Mouse (Mus musculus) T-helper 17 cell (primary cell): ENCODE measurements at regions not wholly inside any gene's neighbourhood (a gene's known extent, or its start where the extent isn't known, plus 50 kb on each side); places are given as distances from the start of the nearest gene placed in this dataset.

Experiments
- in situ Hi-C, 2 experiments: fragments of 300-600 bp; cut with MboI, MseI; formaldehyde crosslinking; loops; 1 replicate in 1 of 2; 2 replicates in 1 of 2; pipeline ENCODE4 v1.15.1; 2025; ENCODE audit warnings: high pct_unique_total_duplicates in 2 of 2

DNA sequence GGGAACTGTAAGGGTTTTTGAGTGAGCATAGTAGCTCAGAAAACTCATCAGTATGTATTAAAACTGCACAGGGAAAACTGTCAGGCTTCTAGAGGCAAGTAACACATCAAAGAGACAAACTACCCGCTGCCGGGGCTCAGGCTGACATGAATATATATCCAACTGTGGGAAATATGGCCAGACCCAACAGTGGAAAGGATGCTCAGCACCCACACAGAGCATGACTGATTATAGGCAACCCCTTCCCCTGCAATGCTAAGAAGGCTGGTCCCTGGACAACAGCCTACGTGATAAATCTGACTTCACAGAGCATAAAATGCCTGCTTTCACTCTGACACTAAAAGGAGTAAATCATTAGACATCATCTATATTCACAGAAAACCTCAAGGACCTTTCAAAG, 324.3 kb upstream of the Nrsn1 start:
- in situ Hi-C loops, result no loop called here

DNA sequence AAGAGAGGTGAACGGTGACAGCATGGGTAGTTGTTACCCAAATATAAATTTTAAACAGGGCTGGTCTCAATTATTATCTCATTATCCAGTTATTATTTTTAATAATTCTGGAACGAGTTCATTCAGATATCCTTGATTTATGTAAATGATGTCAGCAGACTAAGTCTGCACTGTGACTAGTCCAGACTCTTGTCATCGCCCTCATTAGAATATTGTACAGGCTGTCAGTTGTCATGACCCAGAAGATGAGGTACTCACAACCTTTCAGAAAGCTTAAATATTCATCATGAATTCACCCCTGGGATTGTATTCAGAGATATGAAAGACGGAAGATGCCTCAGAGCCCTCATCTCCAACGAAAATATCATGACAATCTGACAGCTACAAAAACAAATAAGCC, 300.3 kb upstream of the Nrsn1 start:
- in situ Hi-C loops, result no loop called here

DNA sequence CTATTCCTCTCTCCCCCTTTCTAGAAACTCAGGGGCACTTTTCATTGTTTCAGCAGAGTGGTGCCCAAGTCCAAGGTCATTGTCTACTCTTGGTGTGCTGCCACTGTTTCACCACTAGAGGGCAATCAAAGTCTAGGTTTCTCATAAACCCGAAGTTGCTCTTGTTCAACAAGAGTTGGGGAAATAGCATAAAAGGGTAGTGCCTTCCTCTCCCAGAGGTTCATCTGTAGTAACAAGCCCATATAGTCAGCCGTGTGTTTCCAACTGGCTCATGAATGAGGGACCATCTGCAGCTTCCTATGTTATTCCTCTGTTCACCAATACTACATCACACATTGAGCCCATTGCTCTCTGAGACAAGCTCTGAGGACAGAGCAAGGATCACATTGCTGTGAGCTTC, 292.4 kb upstream of the Nrsn1 start:
- in situ Hi-C loops, result no loop called here

DNA sequence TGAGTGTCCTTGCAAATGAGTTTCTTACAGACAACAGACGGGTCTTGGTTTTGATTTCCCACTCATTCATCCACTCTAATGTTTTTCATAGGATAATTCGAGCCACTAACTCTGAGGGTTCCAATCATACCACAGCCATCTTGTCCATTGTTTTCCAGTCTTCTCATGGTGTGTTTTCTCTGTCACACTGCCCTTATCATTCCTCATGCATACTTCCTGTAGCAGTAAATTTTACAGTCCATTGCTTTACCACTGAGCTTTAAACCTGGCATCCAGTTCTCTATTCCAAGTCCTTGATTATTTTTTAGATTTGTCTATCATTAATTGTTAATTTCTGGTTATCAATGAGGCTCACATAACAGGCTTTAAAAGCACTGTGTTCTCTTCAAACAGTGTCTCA, 290.0 kb upstream of the Nrsn1 start:
- in situ Hi-C loops, result no loop called here

DNA sequence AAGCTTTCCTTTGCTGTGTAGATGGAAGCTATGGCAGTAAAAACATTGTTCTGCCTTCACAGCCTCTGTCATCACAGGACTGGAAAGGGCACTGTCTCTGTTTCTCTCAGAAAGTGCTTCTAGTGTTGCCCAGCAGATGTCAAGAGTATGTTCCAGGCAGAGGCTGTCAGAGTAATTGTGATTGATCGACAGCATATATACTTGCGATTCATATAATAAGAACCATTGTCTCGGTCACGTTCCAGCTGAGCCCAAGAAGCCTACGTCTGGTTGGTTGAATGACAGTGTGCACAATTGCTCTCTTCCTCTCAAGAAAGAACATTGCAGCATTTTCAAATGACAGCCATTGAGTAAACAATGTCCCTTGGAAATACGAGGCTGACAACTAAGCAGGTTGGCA, 284.7 kb upstream of the Nrsn1 start:
- in situ Hi-C loops, result no loop called here

DNA sequence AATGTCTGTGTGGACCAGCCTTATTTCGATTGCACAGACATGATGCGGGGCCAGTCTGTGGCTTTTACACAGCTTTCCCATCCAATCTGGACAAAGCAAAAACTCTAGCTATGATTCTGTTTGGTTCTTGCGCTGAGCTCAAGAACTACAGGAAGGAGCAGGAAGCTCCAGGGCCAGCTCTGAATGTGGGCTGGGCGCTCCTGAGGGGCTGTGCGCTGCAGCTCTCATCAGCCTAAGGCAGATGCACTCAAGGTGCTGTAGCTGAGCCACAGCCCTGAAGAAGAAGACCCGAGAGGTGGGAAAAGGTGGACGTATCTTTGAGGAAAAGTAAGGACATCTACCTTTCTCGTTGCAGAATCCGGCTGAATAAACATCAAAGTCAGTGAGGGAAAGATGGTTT, 278.2 kb upstream of the Nrsn1 start:
- in situ Hi-C loops, result loop anchor here in 1 of 2 experiments (10.0 kb wide), 1 partner anchor 1856 kb away; no protein-coding TSS in a partner anchor

DNA sequence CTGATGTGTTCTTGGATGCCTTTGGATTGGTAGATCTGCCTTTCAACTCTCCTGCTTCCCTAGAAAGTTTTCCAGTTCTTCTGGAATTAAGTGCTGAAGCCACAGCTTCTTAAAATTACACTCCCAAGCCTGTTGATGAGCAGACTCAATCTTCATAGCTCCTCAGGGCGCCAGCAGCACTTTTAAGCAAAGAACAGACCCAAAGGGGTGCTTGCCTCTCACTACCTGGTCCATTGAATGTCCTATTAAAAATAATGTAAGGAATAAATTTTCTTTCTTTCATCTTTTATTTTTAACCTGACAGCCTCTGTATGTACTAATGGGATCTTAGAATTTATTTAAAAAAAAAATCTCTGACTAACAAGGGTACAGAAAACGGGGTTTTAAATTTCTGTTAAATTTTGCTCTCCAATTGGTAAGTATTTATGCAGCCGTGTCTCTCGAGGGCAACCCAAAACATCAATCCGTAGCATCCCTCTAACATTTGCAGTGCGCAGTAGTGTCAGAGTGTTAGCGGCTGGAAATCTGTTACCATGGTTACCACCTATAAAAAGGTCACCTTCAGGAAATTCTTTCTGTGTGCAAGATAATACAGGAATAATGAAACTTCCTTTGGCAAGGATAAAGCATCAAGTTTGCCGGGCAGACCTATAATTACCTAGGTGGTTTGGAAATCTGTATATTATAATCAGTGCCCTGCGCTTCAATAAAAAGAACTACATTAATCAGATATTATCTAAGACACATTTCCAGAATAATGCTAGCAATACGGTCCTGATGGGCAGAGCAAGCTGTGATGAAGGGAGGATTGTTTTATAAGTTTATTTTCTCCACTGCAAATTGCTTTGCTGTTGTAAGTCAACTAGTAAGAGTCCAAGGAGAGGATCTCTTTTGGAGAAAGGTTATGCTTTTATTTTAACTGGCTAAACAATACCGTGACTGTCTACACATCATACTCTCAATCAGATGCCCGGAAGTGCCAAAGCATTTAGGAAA, 277.1 kb upstream of the Nrsn1 start:
- in situ Hi-C loops, result loop anchor here in 1 of 2 experiments (10.0 kb wide), 1 partner anchor 1857 kb away; no protein-coding TSS in a partner anchor

DNA sequence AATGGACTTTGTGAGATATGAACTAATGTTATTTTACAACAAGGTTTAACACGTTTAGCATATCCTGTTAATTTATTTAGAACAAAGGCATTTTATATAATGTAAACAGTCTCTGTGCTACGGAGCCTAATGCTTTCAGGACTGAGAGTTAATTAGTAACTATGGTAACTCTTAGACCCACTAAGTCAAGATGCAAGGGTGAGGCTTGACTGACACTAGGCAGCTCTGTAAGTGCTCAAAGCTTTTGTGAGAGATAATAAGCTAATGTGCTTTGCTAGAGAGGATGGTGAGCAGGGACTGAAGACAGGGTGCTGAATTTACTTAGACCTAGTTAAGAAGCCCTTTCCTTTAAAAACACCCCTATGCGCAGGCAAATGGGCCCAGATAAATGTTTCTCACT, 253.8 kb upstream of the Nrsn1 start:
- in situ Hi-C loops, result no loop called here

DNA sequence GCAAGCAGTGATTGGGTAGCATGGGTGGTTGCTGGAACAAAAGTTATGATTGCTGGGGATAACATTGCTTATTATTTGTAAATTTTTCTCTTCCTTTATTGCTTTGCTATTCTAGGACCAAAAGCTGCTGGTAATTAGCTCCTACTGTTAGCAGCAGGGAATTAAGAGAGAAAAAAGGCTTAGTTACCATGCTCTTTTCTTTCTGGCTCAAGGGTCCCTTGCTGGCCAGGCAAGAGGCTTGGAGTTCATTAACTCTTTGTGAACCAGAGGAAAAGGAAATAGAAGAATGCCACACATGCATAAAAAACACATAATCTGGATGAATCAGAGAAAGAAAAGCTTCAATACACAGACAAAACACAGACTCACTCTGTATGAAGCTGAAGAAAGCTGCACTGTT, 237.1 kb upstream of the Nrsn1 start:
- in situ Hi-C loops, result no loop called here

DNA sequence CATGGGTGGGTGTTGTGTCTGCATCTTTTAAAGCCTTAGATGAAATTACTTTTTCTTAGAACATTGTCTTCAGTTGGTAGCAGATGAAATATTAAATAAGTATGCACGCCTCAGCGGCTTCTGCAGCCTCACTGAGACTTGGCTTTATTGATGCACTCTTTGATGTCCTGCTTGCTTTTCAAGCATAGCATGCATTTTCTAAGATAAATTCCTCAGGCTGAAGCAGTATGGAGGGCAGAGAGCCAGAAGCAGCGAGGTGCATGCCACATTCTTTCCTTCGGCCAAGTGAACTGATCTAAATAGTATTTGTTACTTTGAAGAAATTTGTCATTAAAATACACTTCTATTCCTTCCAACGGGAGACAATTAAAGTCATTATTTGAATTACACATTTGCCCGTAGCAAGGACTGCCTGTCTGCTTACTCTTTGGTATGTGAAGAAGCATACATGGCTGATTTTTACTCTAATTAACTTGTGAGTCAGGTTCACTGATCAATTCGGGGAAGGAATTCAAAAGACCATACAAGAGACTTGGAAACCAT, 224.3 kb upstream of the Nrsn1 start:
- in situ Hi-C loops, result no loop called here

DNA sequence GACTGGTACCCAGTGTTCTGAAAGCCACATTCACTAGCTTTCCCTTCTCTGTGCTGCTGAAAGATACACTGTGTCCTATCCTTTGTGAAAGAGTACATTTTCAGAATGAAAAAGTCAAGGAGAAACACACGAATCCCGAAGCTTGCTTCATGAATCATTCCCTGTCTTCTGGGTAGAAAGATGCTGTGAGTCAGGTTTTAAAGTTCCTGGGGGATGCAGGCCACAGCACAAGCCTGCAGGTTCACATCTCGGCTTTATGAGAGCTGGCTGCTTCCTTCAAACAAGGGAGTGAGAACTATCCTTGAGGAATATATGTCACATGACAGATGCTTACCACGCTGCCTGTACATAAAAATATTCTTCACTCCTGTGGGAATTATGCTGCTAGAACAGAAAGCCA, 219.7 kb upstream of the Nrsn1 start:
- in situ Hi-C loops, result no loop called here

DNA sequence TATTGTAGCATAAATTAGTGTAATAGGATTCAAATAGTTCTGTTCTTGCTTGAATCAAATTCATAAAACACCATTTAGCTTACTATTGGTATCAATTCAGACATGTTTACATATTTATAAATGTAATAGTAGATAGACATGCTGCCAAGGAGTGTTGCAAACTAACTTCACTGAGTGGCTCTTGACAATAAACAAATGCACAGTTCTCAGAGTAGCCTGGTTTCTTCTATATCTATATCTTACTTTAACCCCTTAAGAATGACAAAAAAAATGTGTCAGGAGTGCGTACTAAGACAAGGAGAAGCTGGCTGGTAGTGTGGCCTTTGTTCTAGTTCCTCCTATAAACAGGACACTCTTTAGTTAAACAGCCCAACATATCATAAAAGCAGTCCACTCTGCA, 213.0 kb upstream of the Nrsn1 start:
- in situ Hi-C loops, result no loop called here

DNA sequence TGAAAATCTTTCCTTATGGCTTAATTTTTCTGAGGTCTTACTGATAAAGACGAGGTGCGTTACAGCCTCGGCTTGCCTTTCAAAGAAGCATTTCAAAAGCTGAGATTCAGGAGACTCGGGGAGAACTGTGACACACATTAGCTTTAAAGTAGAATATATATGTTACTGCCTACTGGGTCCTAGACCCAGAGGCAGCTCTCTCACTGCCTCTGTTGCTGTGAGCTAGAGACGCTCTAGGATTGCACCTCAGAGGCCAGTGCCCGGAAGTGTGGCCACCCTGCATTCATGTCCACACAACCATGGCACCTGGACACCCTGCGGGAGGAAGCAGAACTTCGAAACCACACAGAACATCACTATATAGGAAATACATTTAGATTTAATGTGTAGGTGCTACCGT, 181.6 kb upstream of the Nrsn1 start:
- in situ Hi-C loops, result no loop called here

DNA sequence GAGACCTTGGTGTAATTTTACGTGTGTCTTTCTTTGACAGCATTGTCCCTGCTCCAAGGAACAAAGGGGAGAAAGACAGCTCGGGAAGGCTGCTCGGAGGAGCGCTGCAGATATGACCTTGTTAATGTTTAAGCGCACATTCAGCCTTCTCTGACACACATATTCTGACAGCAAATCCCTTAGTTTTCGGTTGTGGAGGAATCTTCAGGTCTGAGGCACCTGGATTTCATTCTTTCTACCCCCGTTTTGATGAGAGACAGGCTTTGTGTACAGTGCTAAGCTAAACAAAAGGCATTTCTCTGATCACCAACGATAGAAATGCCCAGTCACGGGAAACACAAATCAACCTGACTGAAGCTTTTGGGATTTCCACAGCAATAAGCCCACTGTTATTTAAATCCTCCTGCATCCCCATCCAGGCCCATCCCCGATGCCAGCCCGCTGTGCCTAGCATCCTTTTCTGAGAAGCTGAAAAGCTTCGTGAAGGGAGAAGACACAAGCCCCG, 181.1 kb upstream of the Nrsn1 start:
- in situ Hi-C loops, result no loop called here

DNA sequence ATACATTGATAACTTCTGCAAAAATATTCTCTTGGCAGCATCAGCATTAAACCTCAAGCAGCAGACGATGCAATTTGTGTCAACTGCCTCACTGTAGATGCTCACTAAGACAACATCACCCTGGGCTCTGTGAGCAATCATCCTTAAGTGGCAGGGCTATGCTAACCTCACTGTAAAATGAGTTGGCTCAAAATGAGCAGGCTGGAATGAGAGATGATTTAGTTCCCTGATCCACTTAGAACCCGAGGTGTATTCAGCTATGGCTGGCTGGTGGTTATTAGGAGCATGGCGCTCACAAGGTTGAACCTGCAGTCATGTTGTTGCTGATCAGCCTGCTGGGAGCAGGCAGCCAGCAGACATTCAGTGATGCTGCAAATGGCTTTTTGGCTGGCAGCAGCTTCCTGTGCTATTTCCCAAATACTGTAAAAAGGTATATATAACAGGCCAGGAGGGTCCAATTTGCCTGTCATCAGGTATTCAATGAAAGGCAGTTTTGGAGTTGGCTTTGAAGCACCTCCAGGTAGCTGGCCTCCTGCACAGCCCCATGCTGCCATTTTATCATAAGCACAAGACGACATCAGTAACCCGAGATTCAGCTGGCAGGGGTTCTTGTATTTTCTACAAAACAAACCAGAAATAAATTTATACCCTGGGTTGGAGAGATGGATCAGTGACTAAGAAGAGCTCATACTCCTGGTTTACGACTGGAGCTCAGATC, 159.6 kb upstream of the Nrsn1 start:
- in situ Hi-C loops, result no loop called here

DNA sequence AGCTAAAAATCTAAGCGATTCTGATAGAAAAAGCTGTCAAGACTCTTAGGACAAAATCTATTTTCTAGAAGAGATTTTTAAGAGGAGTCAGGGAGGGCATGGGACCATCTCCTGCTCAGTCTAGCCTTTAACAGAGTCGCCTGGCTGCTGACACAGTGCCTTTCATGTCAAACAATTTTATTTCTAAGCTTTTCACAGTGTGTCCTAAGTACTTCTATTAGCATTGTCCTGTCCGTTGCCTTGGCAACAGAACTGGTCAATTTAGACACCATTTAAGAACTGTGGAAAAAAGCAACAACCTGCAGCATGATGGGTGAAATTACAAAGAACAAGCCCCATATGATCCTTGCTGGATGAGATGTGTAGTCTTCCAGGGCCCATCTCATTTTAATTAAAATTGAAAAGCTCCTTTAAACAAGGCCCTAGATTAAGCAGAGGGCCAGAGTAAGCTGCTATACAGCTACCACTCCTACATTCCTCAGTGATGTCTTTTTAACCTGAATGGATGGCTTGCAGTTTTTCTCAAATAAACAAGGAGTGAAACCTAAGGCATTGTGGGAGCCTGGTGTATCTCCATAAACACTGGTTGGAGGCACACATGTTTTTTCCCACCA, 133.0 kb upstream of the Nrsn1 start:
- in situ Hi-C loops, result no loop called here

DNA sequence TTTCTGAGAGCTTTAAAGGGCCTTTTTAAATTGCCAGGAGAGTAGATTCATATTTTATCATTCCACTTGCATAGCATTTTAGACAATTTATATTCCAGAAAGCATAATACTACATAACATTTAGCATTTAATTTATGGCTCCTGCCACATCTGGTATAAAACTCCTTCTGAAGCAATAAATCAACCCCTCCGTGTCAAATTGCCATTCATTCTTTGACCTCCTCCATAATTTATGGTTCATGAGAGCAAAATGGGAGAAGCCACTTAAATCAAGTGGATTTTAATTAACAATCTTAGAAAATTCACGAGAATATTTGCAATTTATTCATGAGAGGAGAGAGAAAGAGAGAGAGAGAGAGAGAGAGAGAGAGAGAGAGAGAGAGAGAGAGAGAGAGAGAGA, 132.4 kb upstream of the Nrsn1 start:
- in situ Hi-C loops, result no loop called here

DNA sequence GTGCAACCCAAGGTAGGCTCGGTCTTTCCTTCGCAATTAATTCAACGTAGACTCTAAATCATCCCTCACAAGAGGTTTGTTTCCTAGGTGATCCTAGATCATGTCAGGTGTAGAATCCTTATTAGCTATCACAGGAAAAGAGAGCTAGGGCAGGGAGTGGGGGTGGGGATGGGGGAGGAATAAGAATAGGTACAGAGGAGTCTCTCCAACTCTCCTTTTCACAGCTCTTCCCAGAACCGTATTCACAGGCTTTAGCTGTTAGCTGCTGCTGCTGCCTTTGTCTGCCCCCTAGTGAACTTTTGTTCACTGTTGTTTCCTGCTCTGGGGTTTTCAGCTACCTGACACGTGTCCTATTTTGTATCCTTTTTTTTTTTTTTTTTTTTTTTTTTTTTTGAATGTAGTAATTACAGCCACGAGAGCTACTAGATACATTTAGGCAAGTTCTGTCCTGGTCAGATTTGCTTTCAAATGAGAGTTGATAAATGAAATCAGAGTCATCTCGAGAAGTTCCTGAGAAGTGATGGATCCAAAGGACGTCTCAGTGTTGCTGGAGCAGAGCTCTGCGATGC, 131.7 kb upstream of the Nrsn1 start:
- in situ Hi-C loops, result no loop called here

DNA sequence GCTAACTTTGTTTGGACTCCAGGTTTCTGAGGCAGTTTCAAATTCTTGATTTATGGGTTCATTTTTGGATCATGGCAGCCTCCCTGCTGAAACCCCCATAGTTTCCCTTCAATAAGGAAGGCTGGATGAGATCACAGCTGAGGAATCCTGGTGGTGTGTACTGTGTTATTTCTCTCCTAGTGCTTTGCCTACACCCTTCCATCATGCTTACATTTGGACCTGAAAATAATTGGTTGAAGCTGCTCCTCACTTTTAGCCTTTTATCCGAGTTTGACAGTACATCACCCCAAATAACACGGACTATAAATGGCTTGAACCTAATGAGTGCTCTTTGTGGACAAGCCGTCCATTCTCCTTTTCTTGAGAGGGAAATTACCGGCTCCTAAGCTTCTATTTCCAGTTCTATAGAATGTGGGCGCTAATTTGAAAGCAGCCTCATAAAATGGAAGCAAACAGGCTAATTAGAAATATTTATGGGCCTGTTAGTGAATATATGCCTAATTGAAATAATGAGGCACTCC, 122.5 kb upstream of the Nrsn1 start:
- in situ Hi-C loops, result no loop called here

DNA sequence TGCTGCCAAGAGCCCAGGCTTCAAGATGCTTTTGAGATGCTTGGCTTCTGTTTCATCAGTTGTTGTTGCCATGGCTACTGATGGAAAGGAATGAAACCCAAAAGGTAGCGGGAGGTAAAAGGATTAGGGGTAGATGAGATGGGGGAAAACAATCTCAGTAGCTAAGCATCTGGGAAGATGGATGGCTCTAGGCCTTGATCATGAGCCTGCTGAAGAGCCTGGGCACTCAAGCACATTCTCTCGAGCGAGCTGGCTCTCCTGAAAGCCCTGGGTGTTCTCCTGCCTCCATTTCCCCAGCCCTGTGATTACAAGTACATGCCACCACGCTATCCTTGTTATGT, 92.3 kb upstream of the Nrsn1 start:
- in situ Hi-C loops, result no loop called here

DNA sequence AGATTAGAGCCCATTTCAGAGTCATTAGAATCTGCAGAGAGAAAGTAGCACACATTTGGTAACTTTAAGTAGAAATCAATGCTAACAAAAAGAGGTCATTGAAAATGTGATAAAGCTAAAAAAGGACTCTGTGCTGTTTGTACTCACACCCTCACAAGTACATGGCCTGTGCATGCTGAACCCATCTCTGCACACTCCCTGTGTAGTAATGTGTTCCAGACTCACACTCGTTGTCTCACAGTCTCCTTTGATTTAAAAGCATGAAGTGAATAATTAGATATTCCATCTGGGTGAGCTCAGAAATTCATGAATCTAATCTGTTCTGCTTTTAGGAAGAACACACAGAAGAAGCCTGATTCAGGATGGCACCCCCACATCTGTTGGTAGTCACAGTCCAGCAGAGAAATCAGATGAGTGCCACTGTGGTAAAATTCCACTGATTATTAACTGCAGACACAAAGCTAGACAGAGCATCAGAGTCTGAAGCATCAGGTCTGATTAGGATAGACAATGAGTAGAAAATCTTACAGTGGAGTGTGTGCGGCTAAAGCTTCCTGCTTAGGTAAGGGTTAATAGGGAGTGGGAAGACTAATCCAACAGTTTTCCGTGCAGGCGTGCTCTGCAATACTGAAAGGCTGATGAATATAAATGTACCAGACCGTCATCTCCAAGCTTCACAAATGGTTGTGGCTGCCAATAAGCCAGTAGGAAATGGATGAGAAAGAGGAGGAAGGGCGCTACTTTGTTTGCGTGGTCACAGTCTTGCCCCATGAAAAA, 91.7 kb upstream of the Nrsn1 start:
- in situ Hi-C loops, result no loop called here
